Mouse (Mus musculus): ENCODE results near the gene Msto1.
"Not testable (repeated sequence)": the region's sequence is repeated elsewhere in the genome, so short reads cannot be mapped to it uniquely, and the experiment has no call there.

The Msto1 gene

GRCm38 (mm10) chr3:88904803-88905202 lies 9.0 kb downstream of the Msto1 start:
- no peak for DNase-seq

DNA sequence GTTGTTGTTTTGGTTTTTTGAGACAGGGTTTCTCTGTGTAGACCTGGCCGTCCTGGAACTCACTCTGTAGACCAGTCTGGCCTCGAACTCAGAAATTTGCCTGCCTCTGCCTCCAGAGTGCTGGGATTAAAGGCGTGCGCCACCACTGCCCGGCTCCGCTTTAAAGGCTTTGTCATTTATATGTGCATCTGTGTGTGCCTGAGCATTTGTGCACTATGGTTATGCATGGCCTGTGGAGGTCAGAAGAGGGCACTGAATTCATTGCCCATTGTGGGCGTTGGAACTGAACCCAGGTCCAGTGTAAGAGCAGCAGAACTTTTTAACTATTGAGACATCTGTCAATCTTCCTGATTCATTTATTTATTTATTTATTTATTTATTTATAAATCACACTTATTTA lies 20.8 kb downstream of the Msto1 start:
- DNase-seq: not testable (repeated sequence)

DNA sequence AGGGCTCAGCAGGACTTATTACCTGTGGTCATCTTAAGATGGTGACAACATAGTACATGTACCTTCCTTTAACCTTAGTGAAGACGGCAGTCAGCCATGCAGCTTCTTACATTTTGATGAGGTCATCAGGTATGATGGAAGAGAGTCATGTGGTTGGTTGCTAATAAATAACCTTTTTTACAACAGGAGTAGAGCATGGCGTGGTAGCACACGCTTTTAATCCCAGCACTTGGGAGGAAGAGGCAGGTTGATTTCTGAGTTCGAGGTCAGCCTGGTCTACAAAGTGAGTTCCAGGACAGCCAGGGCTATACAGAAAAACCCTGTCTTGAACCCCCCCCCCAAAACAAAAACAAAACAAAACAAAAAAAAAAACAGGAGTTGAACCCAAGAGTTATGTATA lies 31.3 kb downstream of the Msto1 start:
- DNase-seq: not testable (repeated sequence)

GRCm38 (mm10) chr3:88868449-88868848 lies 45.4 kb downstream of the Msto1 start:
- DNase-seq: not testable (repeated sequence)

DNA sequence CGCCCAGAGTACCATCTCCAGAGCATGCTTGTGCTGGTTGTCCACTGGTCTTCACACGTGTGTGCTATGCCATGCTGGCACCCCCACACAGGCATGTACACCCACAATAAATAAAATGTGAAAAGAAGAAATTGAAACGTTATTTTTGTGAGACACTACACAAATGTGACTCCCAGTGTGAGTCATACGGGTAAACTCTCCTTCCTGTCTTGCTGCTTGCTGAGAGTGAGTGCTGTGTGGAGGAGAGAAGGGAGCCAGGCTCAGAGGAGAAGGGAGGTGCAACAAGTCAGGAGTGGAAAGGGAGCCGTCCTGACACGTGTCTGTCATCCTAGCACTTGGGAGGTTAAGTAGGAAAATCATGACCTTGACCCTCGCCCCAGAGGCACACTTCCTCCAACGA lies 46.6 kb downstream of the Msto1 start:
- DNase-seq: not testable (repeated sequence)

DNA sequence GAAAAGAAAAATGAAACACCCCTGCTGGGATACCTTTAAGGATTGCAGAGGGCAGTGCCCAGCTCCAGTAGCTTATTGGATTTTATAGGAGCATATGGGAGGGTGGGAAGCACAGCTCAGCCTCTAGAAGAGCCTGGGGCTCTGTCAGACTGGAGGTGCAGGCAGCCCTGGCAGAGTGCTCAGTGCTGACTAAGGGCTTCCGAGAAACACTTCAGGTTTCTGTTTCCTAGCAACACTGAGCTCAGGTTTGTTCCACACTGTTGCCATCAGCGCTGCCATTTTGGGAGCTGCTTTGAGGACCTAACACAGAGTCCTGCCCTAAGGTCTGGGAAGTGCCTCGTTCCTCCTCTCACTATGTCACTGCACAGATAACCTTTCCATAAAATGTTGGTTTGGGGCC lies 47.1 kb downstream of the Msto1 start:
- DNase-seq: not testable (repeated sequence)

- no peak for DNase-seq
Observed at GRCm38 (mm10) chr3:88862129-88862528, 51.7 kb downstream of the Msto1 start.

DNA sequence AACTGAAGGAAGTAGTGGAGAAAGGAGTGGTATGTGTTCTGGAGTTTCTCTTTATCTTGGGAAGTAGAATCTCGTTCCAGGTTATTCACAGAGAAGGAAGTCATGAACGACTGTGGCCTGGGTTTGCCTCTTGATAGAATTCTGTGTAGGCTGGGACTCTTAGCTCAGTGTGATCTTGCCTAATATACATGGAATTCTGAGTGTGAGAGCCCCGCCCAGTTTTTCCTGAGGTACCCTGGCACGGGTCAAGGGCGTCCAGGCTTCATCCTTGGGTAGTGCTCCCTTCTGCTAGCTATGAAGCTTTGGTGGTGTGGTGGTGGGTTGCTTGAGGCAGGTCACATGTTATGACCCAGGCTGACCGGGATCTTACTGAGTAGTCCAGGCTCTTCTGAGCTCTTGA lies 58.0 kb downstream of the Msto1 start:
- DNase-seq: no peak

Data from liver (tissue).